Mouse (Mus musculus) kidney, adult 2 months (tissue): ENCODE results near the gene Gm47283. TPM values are rescaled to one million over a fixed set of nuclear protein-coding genes. Genes with fewer than 3 reads are reported as not detected.
"Not testable (repeated sequence)": the region's sequence is repeated elsewhere in the genome, so short reads cannot be mapped to it uniquely, and the experiment has no call there.

ENCODE experiments used
- DNase-seq: peaks from one replicate; pipeline ENCODE4 v3.0.0; 2021
- H3K27ac ChIP-seq: fragments of 200-500 bp; 2 replicates; pipeline ENCODE4 v1.5.1; 2012; ENCODE audit warnings: low read depth, low read length, control low read depth, inconsistent platforms; ENCODE audit not compliant: insufficient read depth
- H3K27me3 ChIP-seq: fragments of 200-500 bp; replicated peaks from 2 replicates; pipeline ENCODE4 v1.6.1; 2012; ENCODE audit warnings: mild to moderate bottlenecking, moderate library complexity, low read length, inconsistent platforms; ENCODE audit not compliant: control insufficient read depth, insufficient read depth
- H3K36me3 ChIP-seq: fragments of 200-500 bp; 2 replicates; pipeline ENCODE4 v1.6.1; 2012; ENCODE audit warnings: mild to moderate bottlenecking, moderate library complexity, low read length, inconsistent platforms; ENCODE audit not compliant: control insufficient read depth, insufficient read depth
- H3K4me1 ChIP-seq: fragments of 200-500 bp; 2 replicates; pipeline ENCODE4 v1.6.1; 2011; ENCODE audit warnings: low read length; ENCODE audit not compliant: control insufficient read depth, insufficient read depth
- H3K4me3 ChIP-seq: fragments of 200-500 bp; 2 replicates; pipeline ENCODE4 v1.5.1; 2011; ENCODE audit warnings: mild to moderate bottlenecking, low read depth, low read length, control low read depth; ENCODE audit not compliant: insufficient read depth
- CTCF ChIP-seq: fragments of 200-500 bp; conservative IDR thresholded peaks from 2 replicates; pipeline ENCODE4 v1.5.1; 2011; ENCODE audit warnings: low read depth, mild to moderate bottlenecking, control low read depth, low read length, moderate library complexity, mixed read lengths; ENCODE audit not compliant: insufficient read depth, insufficient read length
- POLR2A ChIP-seq: fragments of 200-500 bp; IDR thresholded peaks from one replicate; pipeline ENCODE4 v1.6.1; 2011; ENCODE audit warnings: low read depth, low read length, control low read depth
- WGBS: fragments of 180-500 bp; shearing (Covaris S2); methylation state at CpG from one replicate; pipeline ENCODE4 v1.1.7; 2018; 5-methylcytosine and 5-hydroxymethylcytosine counted together
- polyA plus RNA-seq: library from polyadenylated mRNA; depleted of rRNA; stranded (reverse); fragments of >200 nt; gene quantifications from 2 replicates; pipeline ENCODE4 v1.2.3, GENCODE M21; 2012

Gene Gm47283
- polyA plus RNA-seq, 1 experiment: not detected

DNA sequence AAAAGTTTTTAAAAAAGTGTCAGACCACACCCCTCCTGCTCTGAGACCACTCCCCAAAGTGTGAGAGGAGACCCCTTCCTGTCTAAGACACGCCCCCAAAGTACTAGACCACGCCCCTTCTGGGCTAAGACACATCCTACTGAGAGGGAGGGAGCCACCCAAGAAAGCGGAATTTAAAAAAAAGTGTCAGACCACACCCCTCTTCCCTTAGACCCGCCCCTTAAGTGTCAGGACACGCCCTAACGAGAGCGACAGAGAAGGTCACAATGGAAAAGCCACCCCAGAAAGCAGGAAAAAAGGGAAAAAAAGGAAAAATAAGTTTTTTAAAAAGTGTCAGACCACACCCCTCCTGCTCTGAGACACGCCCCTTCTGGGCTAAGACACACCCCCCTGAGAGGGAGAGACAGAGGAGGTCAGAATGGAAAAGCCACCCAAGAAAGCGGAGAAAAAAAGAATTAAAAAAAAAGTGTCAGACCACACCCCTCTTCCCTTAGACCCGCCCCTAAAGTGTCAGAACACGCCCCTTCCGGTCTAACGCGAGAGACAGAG, 44.5 kb upstream of the Gm47283 start:
- Histone ChIP-seq H3K36me3 (peaks cover 18% of the 10 kb centered on the region; the same call in 1 of the 2 replicates), H3K4me3 (no peak overlapping the region), H3K4me1 (no peaks in the 10 kb centered on the region), H3K27me3 (no peaks in the 10 kb centered on the region; the same call in 1 of the 2 replicates), H3K27ac (no peak overlapping the region)
- TF ChIP-seq CTCF (no peak), POLR2A (no peak)
- 55% methylated on average over 14 of the region's 14 CpGs for WGBS
- DNase-seq: peak; percentile 42

DNA sequence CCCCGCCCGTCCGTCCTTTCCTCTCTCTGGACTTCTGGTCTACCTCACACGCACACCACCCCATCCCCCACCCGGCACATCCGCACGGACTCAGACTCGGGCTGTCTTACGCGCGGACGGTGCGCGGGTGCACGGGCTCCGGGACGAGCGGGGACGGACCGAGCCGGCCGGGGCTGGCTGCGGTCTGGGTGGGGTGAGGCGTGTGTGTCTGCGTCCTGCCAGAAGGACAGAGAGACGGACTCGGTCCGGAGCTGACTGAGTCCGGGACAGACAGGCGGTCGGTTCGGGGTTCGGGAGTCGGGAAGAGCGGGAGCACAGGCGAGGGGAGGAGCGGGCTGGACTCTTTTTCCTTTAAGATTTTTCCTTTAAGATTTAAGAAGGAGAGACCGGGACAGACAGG, 43.5 kb upstream of the Gm47283 start:
- peaks cover 18% of the 10 kb centered on the region; the same call in 1 of the 2 replicates for H3K36me3 ChIP-seq
- not testable (repeated sequence) for H3K4me3 ChIP-seq, H3K27ac ChIP-seq, H3K4me1 ChIP-seq, H3K27me3 ChIP-seq, DNase-seq
- WGBS: 87% methylated on average over 38 of the region's 38 CpGs

DNA sequence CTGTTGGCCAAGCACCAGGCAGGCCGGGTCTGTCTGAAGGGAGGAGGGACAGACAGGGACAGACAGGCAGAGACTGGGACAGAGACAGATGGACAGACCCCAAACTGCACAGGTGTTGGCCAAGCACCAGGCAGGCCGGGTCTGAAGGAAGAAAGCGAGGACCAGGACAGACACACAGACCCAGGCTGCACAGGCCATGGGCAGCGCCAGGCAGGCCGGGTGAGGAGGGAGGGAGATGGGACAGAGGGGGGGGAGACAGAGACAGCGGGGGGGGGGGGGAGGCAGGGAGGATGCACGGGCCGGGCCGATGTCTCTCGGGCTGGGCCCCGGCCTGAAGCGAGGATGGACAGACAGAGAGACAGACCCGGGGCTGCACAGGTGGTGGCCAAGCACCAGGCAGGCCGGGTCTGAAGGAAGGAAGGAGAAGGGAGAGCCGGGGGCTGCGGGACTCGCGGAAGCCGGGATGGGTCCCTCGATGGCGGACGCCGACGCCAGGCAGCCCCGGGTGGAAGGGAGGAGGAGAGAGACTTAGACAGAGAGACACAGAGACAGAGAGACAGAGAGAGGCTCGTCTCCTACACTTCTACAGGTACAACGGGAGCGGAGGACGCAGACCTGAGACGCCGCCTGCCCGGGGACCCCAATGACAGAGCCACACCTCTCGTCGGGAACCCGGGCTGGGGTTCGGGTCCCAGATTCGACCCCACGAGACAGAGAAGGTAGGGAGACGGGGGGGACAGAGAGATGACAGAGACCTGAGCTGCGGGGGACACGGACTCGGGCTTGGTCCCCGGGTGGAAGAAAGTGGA, 42.9 kb upstream of the Gm47283 start:
- H3K4me3 ChIP-seq, H3K27me3 ChIP-seq, H3K27ac ChIP-seq, H3K4me1 ChIP-seq: not testable (repeated sequence)
- peaks cover 18% of the 10 kb centered on the region; the same call in 1 of the 2 replicates for H3K36me3 ChIP-seq
- DNase-seq: peak; percentile 29
- WGBS: 88% methylated on average over 43 of the region's 43 CpGs

DNA sequence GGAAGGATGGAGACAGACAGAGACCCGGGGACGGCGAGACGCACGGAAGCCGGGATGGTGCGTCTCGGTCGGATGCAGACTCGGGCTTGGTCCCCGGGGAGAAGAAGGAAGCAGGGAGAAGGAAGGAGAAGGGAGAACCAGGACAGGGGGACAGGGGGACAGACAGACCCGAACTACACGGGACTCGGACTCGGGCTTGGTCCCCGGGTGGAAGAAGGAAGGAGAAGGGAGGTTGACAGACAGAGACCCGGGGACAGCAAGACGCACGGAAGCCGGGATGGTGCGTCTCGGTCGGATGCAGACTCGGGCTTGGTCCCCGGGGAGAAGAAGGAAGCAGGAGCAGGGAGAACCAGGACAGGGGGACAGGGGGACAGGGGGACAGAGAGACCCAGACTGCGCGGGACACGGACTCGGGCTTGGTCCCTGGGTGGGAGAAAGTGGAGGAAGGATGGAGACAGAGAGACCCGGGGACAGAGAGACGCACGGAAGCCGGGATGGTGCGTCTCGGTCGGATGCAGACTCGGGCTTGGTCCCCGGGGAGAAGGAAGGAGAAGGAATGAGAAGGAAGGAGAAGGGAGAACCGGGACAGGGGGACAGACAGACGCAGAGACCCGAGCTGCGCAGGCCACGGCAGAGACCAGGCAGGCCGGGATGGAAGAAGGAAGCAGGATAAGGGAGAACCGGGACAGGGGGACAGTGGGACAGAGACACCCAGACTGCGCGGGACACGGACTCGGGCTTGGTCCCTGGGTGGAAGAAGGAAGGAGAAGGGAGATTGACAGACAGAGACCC, 42.1 kb upstream of the Gm47283 start:
- H3K36me3 ChIP-seq: peaks cover 18% of the 10 kb centered on the region; the same call in 1 of the 2 replicates
- WGBS: 91% methylated on average over 49 of the region's 49 CpGs
- H3K4me1 ChIP-seq, H3K27ac ChIP-seq, H3K27me3 ChIP-seq, DNase-seq, H3K4me3 ChIP-seq: not testable (repeated sequence)

DNA sequence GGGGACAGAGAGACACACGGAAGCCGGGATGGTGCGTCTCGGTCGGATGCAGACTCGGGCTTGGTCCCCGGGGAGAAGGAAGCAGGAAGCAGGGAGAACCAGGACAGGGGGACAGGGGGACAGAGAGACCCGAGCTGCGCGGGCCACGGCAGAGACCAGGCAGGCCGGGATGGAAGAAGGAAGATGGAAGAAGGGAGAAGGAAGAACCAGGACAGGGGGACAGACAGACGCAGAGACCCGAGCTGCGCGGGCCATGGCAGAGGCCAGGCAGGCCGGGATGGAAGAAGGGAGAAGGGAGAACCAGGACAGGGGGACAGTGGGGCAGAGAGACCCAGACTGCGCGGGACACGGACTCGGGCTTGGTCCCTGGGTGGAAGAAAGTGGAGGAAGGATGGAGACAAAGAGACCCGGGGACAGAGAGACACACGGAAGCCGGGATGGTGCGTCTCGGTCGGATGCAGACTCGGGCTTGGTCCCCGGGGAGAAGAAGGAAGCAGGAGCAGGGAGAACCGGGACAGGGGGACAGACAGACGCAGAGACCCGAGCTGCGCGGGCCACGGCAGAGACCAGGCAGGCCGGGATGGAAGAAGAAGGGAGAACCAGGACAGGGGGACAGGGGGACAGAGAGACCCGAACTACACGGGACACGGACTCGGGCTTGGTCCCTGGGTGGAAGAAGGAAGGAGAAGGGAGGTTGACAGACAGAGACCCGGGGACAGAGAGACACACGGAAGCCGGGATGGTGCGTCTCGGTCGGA, 41.3 kb upstream of the Gm47283 start:
- peaks cover 18% of the 10 kb centered on the region; the same call in 1 of the 2 replicates for H3K36me3 ChIP-seq
- H3K27me3 ChIP-seq, H3K4me1 ChIP-seq, H3K27ac ChIP-seq, H3K4me3 ChIP-seq: not testable (repeated sequence)
- peak; percentile 13 for DNase-seq
- 85% methylated on average over 44 of the region's 46 CpGs for WGBS

DNA sequence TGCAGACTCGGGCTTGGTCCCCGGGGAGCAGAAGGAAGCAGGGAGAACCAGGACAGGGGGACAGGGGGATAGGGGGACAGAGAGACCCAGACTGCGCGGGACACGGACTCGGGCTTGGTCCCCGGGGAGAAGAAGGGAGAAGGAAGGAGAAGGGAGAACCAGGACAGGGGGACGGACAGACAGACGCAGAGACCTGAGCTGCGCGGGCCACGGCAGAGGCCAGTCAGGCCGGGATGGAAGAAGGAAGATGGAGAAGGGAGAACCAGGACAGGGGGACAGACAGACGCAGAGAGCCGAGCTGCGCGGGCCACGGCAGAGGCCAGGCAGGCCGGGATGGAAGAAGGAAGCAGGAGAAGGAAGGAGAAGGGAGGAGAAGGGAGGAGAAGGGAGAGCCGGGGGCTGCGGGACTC, 40.7 kb upstream of the Gm47283 start:
- 60% methylated on average over 6 of the region's 21 CpGs for WGBS
- Histone ChIP-seq H3K4me1 (no peaks in the 10 kb centered on the region), H3K27ac (no peak overlapping the region), H3K27me3 (no peaks in the 10 kb centered on the region; the same call in 1 of the 2 replicates), H3K4me3 (peak overlapping the region; percentile 35; the same call in 1 of the 2 replicates), H3K36me3 (peaks cover 18% of the 10 kb centered on the region; the same call in 1 of the 2 replicates)
- no peak for DNase-seq
- TF ChIP-seq POLR2A (no peak), CTCF (no peak)

DNA sequence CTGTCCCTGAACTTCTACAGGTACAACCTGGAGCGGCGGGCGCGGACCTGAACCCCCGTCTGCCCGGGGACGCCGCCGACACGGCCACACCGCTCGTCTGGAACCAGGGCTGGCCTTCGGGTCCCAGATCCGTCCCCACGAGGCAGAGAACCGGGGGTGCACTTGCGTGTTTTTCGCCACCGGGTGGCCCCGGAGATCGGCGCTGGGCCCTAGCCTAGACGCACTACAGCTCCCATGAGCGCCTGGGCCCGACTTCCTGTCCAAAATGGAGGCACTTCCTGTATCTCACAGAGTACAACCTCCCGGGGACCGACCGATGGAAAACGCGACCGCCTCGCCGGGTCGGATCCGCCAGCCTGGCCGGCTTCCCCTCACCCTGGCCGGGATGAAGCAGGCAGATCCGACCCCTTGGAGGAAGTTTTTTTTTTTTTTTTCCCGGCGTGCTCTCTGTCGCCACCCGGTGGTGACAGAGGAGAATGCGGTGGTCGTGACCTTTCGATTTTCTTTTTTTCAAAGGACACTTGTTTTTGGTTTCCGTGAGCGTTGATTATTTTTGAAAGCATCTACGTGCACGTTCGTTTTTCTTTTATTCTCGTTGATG, 40.1 kb upstream of the Gm47283 start:
- peak; percentile 94 for DNase-seq
- WGBS: 85% methylated on average over 51 of the region's 51 CpGs
- peaks cover 13% of the 10 kb centered on the region; the same call in 1 of the 2 replicates for H3K36me3 ChIP-seq
- H3K4me1 ChIP-seq, H3K27ac ChIP-seq, H3K27me3 ChIP-seq: not testable (repeated sequence)
- H3K4me3 ChIP-seq: peak overlapping the region; percentile 35; the same call in 1 of the 2 replicates

DNA sequence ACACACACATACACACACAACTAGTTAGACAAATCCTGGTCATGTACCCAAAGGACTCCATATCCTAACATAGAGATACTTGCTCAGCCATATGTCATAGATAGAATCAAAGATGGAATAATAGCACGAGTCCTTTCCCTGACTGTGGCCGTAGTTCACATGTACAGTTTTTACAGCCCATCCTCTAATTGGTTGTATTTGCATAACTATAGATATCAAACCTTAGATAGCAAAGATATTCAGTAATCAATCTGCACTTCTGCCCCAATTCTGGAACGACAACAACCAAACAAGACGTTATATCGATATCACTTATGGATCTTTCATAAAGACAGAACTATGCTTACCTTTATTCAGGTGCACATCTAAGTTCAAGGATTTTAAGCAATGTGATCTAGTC, 39.3 kb upstream of the Gm47283 start:
- H3K27ac ChIP-seq, H3K4me1 ChIP-seq, H3K27me3 ChIP-seq, H3K36me3 ChIP-seq, H3K4me3 ChIP-seq, DNase-seq: not testable (repeated sequence)
- 95% methylated on average over 5 of the region's 5 CpGs for WGBS

DNA sequence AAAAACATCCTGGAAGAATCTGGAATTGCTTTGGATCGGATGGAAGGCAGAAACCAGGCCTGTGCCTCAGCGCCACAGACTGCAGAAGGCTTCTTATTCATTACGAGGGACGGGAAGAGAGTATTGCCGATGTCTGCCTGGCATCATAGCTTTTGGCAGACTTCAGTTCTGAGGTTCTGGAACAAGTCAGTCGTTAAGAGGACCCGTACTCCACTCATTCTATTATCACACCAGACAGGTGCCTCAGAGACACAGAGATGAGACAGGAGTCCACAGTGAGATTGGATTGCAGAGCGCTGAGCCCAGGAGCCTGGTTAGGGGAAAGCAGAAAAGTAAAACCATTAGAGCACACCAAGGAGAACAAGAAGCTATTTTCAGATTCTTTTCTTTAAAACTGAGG, 29.8 kb upstream of the Gm47283 start, which contains the start of gene Gm21860:
Gene Gm21860 (minus strand): TSS at position 101 of the 400 bp plus-strand sequence.
- H3K4me1 ChIP-seq, H3K27ac ChIP-seq, DNase-seq, H3K36me3 ChIP-seq, H3K27me3 ChIP-seq, H3K4me3 ChIP-seq: not testable (repeated sequence)
- WGBS: no CpG with 5 or more reads among the region's 8 CpGs

DNA sequence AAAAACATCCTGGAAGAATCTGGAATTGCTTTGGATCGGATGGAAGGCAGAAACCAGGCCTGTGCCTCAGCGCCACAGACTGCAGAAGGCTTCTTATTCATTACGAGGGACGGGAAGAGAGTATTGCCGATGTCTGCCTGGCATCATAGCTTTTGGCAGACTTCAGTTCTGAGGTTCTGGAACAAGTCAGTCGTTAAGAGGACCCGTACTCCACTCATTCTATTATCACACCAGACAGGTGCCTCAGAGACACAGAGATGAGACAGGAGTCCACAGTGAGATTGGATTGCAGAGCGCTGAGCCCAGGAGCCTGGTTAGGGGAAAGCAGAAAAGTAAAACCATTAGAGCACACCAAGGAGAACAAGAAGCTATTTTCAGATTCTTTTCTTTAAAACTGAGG, 54.5 kb downstream of the Gm47283 start, which contains the start of gene Gm21748:
Gene Gm21748 (minus strand): TSS at position 101 of the 400 bp plus-strand sequence.
- DNase-seq, H3K4me1 ChIP-seq, H3K4me3 ChIP-seq, H3K27me3 ChIP-seq, H3K27ac ChIP-seq, H3K36me3 ChIP-seq: not testable (repeated sequence)
- no CpG with 5 or more reads among the region's 8 CpGs for WGBS
